Mouse (Mus musculus): ENCODE data around the gene Pum2. TPM values are rescaled to one million over a fixed set of nuclear protein-coding genes. Genes with fewer than 3 reads are reported as not detected.
A peak's percentile ranks its signal among the peaks of the same experiment; 100 is the strongest.
"Not testable (repeated sequence)": the region's sequence is repeated elsewhere in the genome, so short reads cannot be mapped to it uniquely, and the experiment has no call there.

The Pum2 gene
- 152 and 162 TPM in 2 replicates for total RNA-seq (2015)
- total RNA-seq (2017): 119 and 124 TPM in 2 replicates

- ATAC-seq (ENCODE audit: poor library complexity, severe bottlenecking): peak; percentile 98
These were observed at the start of gene Pum2 for GRCm38 (mm10) chr12:8673974-8674306. Gene Pum2 (plus strand): TSS chr12:8674134.

DNA sequence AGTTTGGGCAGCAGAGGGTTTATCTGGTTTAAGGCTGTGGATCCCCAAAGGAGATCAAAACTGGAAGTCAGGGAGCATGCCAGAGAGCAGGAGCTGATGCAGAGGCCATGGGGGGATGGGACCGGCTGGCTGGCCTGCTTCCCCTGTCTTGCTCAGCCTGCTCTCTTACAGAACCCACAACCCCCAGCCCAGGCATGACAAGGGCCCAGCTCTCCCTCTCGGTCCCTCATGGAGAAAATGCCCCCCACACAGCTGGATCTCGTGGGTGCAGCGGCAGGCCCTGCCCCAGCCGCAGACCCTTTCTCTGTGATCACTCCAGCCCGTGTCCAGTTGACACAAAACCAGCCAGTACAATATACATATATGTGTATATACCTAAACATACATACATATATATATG, 44.4 kb upstream of the Pum2 start:
- ATAC-seq (ENCODE audit: poor library complexity, severe bottlenecking): no peak

DNA sequence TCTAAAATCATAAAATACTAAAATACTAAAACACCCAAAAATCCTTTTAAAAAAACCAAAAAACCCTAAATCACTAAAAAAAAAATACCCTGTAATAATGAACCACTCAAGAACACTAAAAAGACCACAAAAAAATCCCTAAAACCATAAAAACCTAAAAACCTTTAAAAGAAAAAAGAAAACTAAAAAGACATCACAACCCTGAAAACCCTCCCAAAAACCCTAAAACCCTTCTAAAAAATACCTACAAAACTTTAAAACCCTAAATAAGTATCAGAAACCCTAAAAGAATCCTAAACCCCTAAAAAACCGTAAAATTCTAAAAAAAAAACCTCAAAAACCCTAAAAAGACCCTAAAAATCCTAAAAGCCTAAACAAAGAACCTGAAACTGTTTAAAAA, 42.2 kb upstream of the Pum2 start:
- no peak for ATAC-seq (ENCODE audit: poor library complexity, severe bottlenecking)

DNA sequence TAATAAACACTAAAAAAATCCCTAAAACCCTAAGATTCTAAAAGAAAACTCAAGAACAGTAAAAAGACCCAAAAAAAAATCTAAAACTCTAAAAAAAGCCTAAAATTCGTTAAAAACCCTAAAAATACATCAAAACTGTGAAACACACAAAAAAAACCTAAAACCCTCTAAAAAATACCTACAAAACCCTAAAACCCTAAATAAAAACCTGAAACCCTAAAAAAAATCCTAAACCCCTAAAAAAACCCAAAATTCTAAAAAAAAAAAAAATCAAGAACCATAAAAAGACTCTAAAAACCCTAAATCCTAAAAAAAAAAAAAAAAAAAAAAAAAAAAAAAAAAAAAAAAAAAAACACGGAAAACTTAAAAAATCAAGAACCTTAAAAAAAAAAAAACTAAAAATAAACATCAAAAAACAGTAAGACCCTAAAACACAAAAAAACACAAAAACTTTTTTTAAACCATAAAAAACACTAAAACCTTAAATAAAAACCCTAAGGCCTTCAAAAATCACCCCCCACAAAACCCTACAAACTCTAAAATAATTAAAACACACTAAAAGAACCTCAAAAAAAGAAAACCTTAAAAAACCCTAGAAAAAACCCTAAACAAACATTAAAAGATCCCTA, 41.1 kb upstream of the Pum2 start:
- no peak for ATAC-seq (ENCODE audit: poor library complexity, severe bottlenecking)

- no peak for ATAC-seq (ENCODE audit: poor library complexity, severe bottlenecking)
These were observed 39.6 kb upstream of the Pum2 start for GRCm38 (mm10) chr12:8634306-8634705.

DNA sequence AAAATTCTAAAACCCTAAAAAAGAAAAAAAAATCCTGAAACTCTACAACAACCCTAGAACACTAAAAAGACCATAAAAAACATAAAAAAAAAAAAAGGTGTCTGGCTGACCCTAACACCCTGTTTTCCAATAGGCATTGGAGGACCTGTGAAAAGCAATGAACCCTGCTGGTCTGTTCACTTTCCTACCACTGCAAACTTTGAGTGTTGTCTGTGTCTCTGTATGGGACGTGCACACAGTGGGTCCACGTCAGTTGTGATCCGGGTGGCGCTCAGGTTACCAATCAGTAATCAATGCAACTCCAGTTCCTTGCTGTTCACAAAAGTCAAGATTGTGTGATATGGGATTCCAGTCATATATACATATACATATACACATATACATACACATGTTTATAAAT, 38.4 kb upstream of the Pum2 start:
- no peak for ATAC-seq (ENCODE audit: poor library complexity, severe bottlenecking)

GRCm38 (mm10) chr12:8636945-8637344, 37.0 kb upstream of the Pum2 start:
- ATAC-seq (ENCODE audit: poor library complexity, severe bottlenecking): peak; percentile 79

GRCm38 (mm10) chr12:8638411-8639087, 35.4 kb upstream of the Pum2 start:
- peak; percentile 58 for ATAC-seq (ENCODE audit: poor library complexity, severe bottlenecking)

GRCm38 (mm10) chr12:8640186-8640585, 33.7 kb upstream of the Pum2 start:
- not testable (repeated sequence) for ATAC-seq (ENCODE audit: poor library complexity, severe bottlenecking)

GRCm38 (mm10) chr12:8640711-8641424, 33.1 kb upstream of the Pum2 start:
- peak; percentile 93 for ATAC-seq (ENCODE audit: poor library complexity, severe bottlenecking)

DNA sequence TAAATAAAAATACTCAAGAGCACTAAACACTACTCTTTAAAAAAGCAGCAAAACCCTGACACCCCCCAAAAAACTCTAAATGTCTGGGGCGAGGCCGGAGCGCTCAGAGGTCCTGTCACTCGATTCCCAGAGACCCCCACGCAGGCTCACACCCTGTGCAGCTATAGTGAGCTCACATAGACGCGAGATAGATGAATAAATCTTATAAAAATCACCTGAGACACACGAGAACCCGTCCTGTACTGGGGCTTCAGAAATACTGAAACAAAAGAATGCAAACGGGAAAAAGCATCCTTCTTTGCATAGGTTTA, 32.6 kb upstream of the Pum2 start:
- ATAC-seq (ENCODE audit: poor library complexity, severe bottlenecking): no peak

DNA sequence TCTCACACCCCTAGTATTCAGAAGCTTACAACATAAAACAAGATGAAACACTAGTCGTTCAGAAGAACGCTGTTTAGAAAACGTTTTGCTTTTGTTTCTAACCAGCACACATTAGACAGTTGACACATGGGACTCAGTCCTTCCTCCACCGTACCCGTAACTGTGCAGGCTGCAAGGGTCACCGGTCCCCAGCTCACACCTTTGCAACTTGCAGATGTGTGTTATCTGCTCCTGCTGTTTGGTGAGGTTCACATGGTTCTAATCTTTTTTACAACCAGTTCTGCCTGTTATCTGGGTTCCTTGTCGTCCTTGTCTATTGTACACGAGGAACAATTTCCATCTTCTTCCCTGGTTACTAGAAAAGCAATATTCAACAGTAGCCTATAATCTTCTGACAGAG, 25.7 kb upstream of the Pum2 start:
- not testable (repeated sequence) for ATAC-seq (ENCODE audit: poor library complexity, severe bottlenecking)

DNA sequence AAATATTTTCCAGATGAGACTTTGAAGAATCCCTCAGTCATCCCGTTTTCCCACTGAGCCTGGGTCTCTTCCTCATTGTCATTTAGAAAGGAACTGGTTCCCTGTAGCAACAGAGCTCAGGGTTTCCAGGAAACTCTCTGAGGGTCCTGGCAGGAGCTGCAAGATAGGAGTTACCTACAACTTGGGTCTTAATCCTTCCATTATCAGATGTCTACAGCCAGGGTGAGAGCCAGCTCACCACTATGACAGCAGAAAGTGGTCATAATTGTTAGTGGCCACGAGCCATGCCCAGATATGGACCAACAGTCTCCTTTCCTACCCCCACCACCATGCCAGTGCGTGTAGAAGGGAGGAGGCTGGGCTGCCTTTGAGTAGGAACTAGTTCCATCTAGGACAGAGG, 23.9 kb upstream of the Pum2 start:
- ATAC-seq (ENCODE audit: poor library complexity, severe bottlenecking): not testable (repeated sequence)

DNA sequence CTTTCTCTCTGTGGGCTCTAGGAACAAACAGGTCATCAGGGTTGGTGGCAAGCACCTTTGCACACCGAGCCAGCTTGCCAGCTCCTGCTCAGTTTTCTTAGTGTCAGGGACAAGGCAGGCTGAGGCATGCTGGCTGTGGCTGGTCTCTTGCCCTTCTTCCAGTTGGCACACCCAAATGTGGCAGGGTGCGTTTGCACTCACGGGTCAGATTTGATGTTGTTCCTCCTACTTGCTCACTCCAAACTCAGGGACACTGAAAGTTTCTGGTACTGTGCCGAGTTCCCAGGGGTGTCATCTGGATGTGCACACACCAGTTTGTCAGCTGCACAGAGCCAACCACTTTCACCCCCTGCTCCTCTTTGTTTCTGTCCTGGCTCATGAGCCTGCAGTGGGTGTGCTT, 17.3 kb upstream of the Pum2 start:
- no peak for ATAC-seq (ENCODE audit: poor library complexity, severe bottlenecking)

GRCm38 (mm10) chr12:8657116-8657515, 16.8 kb upstream of the Pum2 start:
- ATAC-seq (ENCODE audit: poor library complexity, severe bottlenecking): no peak

DNA sequence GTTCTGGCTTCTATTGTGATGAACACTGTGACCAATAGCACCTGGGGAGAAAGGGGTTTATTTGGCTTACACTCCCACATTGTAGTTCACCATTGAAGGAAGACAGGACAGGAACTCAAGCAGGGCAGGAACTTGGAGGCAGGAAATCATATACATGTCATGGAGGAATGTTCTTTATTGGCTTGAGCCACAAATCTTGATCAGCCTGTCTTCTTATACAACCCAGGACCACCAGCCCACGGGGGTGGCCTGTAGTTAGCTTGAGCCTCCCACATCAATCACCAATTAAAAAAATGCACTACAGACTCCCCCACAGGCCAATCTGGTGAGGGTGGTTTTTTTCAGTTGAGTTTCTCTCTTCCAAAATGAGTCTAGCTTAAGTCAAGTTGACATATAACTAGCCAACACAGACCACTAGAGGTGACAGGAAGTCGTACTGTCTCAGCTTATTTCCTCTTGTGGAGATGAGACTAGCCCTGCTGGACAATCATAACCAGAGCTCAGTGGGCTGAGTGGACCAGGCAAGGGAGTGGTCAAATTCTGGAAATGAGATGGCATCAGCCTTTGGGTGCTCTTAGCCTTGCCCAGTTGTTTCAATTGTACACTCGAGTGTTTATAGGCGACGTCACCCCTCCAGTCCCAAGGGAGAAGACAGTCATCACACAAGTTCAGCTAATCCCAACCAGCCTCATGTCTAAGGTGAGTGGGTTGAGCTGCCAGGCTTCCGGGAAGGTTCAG, 16.1 kb upstream of the Pum2 start:
- no peak for ATAC-seq (ENCODE audit: poor library complexity, severe bottlenecking)

- peak; percentile 84 for ATAC-seq (ENCODE audit: poor library complexity, severe bottlenecking)
These were observed 14.3 kb upstream of the Pum2 start for GRCm38 (mm10) chr12:8659406-8660279.

DNA sequence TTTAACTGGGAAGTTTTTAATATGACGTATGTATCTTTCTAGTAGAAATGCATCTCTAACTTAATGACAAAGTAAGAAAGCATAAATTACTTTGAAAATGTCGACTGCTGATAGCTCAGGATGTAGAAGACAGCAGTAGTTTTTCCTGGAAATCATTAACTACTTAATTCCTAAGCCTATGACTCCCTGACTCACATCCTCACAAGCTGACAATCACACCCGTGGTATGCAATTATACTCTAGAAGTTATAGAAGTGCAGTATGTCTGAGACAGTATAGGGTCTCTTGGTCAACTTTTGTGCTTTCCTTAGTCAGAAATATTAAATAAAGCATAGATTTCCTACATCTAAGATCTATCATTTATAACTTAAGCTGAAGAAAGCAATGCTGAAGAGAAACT, 12.2 kb upstream of the Pum2 start:
- ATAC-seq (ENCODE audit: poor library complexity, severe bottlenecking): no peak

DNA sequence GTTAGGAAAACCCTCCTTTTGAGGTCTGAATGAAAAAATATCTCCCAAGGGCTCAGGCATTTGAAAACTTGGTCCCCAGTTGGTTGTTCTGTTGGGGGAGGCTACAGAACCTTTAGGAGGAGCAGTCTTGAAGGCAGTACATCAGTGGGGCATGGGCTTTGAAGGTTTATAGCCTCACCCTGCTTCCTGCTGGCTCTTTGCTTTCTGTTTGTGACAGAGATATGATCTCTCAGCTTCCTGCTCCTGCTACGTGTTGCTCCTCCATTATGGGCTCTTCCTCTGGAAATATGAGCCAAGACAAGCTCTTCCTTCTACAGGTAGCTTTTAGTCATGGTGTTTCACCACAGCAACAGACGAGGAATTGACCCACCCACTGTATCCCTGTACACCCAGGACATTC, 11.8 kb upstream of the Pum2 start:
- ATAC-seq (ENCODE audit: poor library complexity, severe bottlenecking): no peak

DNA sequence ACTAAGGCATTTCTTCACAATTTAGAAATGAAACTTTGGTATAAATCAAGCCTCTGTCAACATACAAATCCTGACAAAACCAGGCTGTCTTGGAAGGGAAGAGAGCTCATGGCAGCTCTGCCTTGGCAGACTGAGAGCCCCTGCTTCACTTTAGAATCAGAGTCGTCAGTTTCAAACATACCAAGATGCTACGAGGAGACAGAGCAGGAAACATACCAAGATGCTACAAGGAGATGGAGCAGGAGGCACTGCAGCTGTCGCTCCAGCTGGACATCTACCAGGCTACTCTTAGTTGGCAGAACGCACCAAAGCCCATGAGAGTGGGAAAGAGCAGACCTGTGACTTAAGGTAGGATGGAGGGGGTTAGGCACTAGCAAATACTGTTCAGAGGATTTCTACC, 11.2 kb upstream of the Pum2 start:
- ATAC-seq (ENCODE audit: poor library complexity, severe bottlenecking): no peak

Data from megakaryocyte, adult 5-6 weeks (primary cell).